Mouse (Mus musculus): ENCODE data around the gene Nfe2l3. TPM values are rescaled to one million over a fixed set of nuclear protein-coding genes. Genes with fewer than 3 reads are reported as not detected.
"Not testable (repeated sequence)": the region's sequence is repeated elsewhere in the genome, so short reads cannot be mapped to it uniquely, and the experiment has no call there.

The Nfe2l3 gene
- total RNA-seq (2021): 1 to 10 TPM; 1.5 to 1.7 TPM
- long read RNA-seq, experiment 1, partial matches to known transcripts: 0 of 1 reads
- long read RNA-seq, experiment 1, other reads (novel, unspliced or antisense): 0 of 1 reads
- long read RNA-seq, experiment 2, partial matches to known transcripts: 1 of 2 reads
- long read RNA-seq, experiment 2, other reads (novel, unspliced or antisense): 1 of 2 reads

DNA sequence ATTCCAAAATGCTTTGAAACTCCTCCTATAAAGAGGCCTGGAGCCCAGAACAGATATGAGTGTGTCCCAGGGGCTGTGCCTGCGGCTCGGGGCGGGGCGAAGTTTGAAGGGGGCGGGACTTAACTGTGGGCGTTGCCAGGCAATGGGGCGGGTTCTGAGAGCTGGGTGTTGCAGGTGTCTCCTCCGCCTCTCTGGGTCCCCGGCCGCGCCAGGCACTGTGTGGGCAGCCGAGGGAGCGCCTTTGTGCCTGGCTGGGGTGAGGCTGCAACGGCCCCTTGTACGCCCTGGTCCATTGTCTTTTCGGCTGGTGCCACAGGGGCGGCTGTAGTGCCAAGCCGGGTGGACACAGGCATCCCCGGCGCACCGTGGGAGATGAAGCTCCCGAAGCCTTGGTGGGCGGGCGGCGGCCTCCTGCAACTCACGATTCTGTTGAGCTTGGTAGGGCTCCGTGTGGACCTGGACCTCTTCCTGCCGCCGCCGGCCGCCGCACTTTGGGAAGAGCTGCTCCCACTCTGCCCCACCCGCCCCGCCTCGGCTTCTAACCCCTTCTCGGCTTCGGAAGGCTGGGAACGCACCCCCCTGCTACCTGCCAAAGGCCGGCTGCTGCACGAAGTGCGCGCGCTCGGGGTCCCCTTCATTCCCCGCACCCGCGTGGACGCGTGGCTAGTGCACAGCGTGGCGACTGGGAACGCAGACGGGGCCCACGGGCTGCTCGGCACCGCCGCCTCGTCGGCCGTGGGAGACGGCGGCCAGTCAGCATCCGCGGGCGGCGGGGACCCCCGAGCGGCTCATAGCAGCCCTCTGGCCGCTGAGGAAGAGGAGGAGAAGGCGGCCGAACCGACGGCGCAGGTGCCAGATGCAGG lies at the start of gene Nfe2l3:
Gene Nfe2l3 (plus strand): TSS at position 136 of the 863 bp plus-strand sequence.
- TF ChIP-seq CTCF (IDR thresholded peaks at IDR 0.05): no peak
- peak in 1 of 2 experiments; percentile 40 for DNase-seq (ENCODE audit: extremely low spot score in 1 of 2, low spot score in 2 of 2)
- peak within 1 kb of the TSS; percentile 39 for H3K4me3 ChIP-seq
- H3K27ac ChIP-seq: peak within 1 kb of the TSS; percentile 69
- intact Hi-C loops (cut with DNase I): no loop called here

DNA sequence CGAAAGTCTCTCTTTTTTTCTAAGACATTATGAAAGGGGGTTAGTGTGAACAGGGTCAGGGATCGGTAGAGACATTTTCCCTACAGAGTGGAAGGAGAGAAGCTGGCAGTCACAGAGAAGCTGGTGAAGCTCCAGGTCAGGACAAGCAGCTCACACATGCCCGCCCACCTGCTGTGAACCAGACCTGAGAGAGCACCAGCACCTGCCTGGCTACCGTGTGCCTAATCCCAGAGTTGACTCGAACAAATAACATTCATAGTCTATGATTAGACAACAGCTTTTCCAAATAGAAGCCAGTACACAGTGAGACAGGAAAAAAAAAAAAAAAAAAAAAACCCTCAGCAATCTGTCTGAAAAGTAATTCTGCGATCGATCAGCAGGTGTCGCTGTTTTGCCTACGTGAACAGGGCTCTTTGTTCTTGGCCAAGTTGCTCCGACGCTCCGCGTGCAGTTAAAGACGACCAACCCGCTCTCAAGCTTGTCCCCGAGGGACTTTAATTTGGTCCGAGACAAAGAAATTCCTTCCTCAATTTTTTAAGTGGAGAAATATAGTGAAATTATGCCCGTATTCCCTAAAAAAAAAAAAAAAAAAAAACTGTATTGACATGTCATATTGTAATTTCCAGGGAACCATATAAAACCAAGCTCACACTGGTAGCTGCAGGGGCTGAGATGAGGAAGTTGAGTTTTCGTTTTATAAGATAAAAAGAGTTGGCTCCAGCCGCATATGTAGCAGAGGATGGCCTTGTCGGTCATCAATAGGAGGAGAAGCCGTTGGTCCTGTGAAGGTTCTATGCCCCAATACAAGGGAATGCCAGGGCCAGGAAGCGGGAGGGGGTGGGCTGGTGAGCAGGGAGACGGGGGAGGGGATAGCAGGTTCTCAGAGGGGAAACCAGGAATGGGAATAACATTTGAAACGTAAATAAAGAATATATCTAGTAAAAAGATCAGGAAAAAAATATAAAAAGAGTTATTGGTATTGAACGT lies 48.4 kb upstream of the Nfe2l3 start:
- intact Hi-C loops (cut with DNase I): loop anchor here (1.0 to 10.0 kb wide), 6 partner anchors 68 to 841 kb away; partner anchors contain the start of gene Hoxa7
- no peak overlapping the region; the same call in 1 of the 2 replicates for H3K4me3 ChIP-seq
- TF ChIP-seq CTCF (IDR thresholded peaks at IDR 0.05): peak; percentile 77
- peak; percentile 81 to 84 for DNase-seq (ENCODE audit: extremely low spot score in 1 of 2, low spot score in 2 of 2)
- no peak overlapping the region for H3K27ac ChIP-seq

DNA sequence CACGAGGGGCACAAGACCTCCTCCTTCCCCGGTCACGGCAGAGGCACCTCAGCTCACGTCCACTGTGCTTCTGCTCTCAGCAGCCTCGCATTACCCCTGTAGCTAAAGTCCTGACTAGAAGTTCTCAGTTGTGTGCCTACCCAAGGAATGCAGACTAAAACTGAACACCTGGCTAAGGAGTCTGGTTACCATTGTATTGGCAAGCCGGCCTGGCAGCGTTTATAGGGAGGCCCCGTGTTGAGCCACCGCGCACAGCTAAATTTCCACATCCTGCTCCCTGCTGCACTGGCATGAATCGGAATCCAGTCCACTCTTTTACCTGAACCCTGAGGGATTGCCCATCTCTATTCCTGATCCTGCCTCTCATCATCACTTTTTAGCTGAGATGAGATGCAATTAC lies 42.0 kb upstream of the Nfe2l3 start:
- TF ChIP-seq CTCF (IDR thresholded peaks at IDR 0.05): no peak
- no peak overlapping the region for H3K4me3 ChIP-seq
- intact Hi-C loops (cut with DNase I): no loop called here
- no peak for DNase-seq (ENCODE audit: extremely low spot score in 1 of 2, low spot score in 2 of 2)
- no peak overlapping the region for H3K27ac ChIP-seq

DNA sequence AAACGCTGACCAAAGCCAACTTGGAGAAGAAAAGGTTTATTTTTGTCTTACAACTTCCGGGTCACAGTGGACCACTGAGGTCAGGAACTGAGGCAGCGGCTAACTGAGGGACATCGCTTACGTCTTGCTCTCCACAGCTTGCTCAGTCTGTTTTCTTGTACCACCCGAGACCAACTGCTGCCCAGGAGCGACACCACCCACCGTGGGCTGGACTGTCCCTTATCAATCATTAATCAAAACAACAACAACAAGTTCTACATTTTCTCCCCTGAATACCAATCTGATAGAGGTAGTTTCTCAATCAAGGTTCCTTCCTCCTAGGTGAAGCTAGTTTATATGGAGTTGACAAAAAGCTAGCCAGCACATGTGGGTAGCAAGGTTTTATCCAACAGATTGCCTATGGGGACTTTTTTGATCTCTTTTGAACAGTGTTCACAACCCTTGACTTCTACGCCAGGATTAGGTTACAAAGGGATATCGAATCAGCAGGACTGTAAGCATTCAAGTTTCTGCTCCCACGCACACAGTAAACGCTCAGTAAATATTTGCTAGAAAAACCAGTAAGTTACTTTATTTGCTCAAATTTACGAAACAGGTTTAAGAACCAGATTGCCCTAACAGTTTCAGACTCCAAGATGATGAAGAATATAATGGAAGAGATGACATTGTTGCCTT lies 40.5 kb upstream of the Nfe2l3 start:
- Histone ChIP-seq H3K27ac (no peak overlapping the region), H3K4me3 (no peak overlapping the region)
- no peak for DNase-seq (ENCODE audit: extremely low spot score in 1 of 2, low spot score in 2 of 2)
- TF ChIP-seq CTCF (IDR thresholded peaks at IDR 0.05): no peak
- intact Hi-C loops (cut with DNase I): no loop called here

DNA sequence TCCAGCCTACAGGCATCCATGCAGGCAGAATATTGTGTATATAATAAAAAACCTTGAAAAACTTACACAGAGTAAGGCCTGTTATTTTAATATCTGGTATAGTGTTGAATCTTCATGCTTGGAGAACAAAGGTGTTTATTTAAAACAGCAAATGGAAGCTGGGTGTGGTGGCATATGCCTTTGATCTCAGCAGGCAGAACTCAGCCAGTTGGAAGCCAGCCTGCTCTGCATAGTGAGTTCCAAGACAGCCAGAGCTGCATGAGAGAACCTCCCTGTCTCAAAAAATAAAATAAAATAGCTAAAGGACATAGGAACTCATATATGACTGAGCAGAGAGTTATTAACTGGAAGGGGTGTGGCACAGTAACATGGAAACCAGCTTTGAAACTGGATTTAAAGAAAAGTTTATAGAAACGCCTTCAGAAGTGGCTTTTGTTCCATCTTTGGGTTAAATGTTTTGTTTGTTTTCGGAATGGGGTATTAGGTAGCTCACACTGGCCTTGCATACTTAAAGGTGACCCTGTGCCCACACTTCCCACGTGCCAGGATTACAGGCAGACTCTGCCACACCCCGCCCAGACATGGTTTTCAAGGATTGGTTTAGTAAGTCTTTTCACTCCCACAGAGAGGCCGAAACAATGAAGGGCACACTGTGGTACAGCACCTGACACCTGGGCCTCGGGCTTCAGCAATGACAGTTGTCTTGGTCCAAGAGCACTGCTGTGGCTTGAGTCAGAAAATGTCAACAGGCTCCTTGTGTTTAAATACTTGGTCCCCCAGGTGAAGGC lies 38.9 kb upstream of the Nfe2l3 start:
- intact Hi-C loops (cut with DNase I): loop anchor here (1.0 kb wide), 1 partner anchor 37 kb away; no protein-coding TSS in a partner anchor
- no peak for TF ChIP-seq CTCF (IDR thresholded peaks at IDR 0.05)
- DNase-seq (ENCODE audit: extremely low spot score in 1 of 2, low spot score in 2 of 2): no peak
- Histone ChIP-seq H3K4me3 (no peak overlapping the region), H3K27ac (no peak overlapping the region)

DNA sequence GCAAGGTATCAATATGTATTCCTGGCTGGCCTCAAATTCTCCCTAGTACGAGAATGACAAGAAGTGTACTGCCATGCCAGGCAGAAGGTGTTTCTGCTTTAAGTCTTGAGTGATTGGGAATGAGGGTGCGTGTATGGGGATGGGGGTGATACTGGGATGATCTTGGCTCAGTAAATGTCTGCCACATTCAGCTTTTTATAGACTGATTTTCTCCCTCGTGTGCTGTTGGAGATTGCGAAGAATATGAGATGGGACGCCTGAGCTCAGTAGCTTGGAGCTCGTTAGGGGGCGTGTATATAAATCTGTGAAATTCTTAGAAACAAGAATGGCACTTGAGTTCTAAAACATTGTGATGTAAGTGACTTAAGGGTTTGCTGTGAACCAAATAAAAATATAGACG lies 38.1 kb upstream of the Nfe2l3 start:
- not testable (repeated sequence) for H3K4me3 ChIP-seq; DNase-seq (ENCODE audit: extremely low spot score in 1 of 2, low spot score in 2 of 2); H3K27ac ChIP-seq
- intact Hi-C loops (cut with DNase I): loop anchor here (1.0 kb wide), 1 partner anchor 36 kb away; no protein-coding TSS in a partner anchor

DNA sequence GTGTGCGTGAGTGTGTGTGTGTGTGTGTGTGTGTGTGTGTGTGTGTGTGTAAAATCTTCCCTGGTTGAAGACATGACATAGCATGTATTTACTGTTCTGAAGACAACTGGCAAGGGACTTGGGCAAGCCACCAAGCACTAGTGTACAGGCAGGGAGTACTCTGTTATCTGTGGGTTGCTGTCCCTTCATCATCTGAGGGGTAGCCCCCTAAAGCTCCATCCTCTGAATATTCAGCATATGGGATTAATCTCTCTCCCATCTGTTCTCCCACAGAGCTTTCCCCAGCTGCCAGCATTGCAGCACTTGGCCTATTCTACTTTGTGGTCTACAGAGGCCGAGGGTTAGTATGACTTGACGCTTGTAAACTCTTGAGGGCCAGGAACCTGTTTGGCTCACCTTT lies 37.5 kb upstream of the Nfe2l3 start:
- intact Hi-C loops (cut with DNase I): loop anchor here (1.0 kb wide), 1 partner anchor 35 kb away; no protein-coding TSS in a partner anchor

DNA sequence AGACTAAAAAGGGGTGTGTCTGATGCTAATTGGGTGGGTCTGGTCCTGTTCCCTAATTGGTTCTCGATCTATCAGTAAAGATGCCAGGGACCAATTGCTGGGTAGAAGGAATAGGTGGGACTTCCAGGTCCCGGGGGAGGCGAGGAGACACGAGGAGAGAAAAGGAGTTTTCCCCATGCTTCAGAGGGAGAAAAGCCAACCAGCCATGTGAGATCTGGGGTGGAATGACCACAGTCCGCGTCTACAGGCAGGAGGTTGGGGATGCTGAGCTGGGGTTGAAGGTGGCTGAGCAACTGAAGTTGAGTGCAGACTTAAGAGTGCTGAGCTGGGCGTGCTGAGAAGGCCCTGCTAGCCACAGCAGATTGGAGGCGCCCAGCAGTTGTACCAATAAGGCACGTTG lies 37.0 kb upstream of the Nfe2l3 start:
- no peak for TF ChIP-seq CTCF (IDR thresholded peaks at IDR 0.05)
- Histone ChIP-seq H3K27ac (no peak overlapping the region), H3K4me3 (no peak overlapping the region)
- no peak for DNase-seq (ENCODE audit: extremely low spot score in 1 of 2, low spot score in 2 of 2)
- intact Hi-C loops (cut with DNase I): no loop called here

More for the DNA sequence above, 37.5 kb upstream of the Nfe2l3 start:
- not testable (repeated sequence) for DNase-seq (ENCODE audit: extremely low spot score in 1 of 2, low spot score in 2 of 2); H3K4me3 ChIP-seq; H3K27ac ChIP-seq

DNA sequence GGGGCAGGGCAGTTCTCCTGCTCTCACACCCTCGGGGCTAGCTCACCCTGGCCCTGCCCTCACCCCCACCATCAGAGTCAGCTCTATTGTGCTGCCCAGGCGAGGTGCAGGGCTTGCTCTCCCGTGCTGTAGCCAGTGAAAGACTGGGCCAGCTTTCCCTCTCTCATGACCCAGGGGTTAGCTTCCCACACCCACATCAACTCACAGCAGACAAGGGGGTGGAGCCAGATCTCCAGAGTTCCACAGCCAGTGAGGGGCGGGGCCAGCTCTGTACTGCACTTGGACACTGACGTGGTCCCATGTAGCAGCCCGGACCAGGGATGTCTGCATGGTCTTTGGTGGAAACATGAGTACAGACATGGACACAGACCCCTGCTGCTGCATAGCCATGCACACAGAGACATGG lies 33.4 kb upstream of the Nfe2l3 start:
- no peak for DNase-seq (ENCODE audit: extremely low spot score in 1 of 2, low spot score in 2 of 2)
- no peak for TF ChIP-seq CTCF (IDR thresholded peaks at IDR 0.05)
- intact Hi-C loops (cut with DNase I): no loop called here

DNA sequence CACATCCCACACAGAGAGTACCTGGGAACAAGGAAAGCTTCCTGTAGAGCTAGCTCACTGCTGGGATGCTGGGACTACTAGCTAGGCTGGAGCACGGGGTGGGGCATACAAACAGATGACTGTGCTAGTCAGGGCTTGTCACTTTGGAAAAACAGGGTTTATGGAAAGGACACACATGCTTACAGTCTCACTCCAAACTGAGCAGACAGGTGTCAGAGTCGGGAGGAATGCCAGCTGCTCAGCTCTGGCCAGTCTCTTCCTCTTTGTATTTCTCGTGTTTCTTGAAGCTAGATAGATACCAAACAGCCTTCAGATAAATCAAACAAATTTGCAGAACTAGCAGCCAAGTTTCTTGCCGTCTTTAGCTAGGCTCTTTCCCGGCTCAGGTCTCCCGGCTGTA lies 31.2 kb upstream of the Nfe2l3 start:
- TF ChIP-seq CTCF (IDR thresholded peaks at IDR 0.05): no peak
- intact Hi-C loops (cut with DNase I): no loop called here
- no peak overlapping the region for H3K4me3 ChIP-seq
- no peak for DNase-seq (ENCODE audit: extremely low spot score in 1 of 2, low spot score in 2 of 2)
- H3K27ac ChIP-seq: no peak overlapping the region

More for the DNA sequence above, 33.4 kb upstream of the Nfe2l3 start:
- H3K4me3 ChIP-seq: no peak overlapping the region
- no peak overlapping the region for H3K27ac ChIP-seq
